Mouse (Mus musculus): ENCODE measurements around the gene Pnkp. TPM values are rescaled to one million over a fixed set of nuclear protein-coding genes. Genes with fewer than 3 reads are reported as not detected.

Gene Pnkp
- polyA plus RNA-seq, 1 experiment = 67.3 TPM

DNA sequence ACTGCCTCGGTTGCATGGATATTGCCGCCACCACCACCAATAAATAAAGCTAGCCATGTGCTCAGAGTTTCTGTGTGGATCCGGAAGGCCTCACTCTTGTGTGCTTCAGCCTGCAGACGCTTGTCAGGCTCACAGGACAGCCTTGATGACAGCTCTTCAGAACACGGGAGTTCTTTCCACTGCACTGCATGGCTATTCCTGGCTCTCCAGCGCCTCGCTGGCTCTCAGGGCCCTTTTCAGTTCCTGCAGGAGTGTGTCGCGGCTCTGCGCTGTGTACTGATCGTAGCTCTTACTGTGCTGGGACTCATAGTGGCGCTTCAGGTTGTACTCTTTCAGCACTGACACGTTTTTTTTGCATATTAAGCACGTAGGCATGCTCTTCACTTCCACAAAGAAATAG is 20.9 kb downstream of the Pnkp start:
- Histone ChIP-seq H3K27me3 (ENCODE audit: control insufficient read depth, insufficient read depth, low read length) (no peaks in the 10 kb centered on the region), H3K4me3 (ENCODE audit: extremely low read depth, insufficient read depth, insufficient read length) (no peak overlapping the region), H3K4me1 (ENCODE audit: control insufficient read depth, insufficient read depth, insufficient read length) (no peaks in the 10 kb centered on the region), H3K36me3 (ENCODE audit: control insufficient read depth, insufficient read depth, low read length) (peaks cover 24% of the 10 kb centered on the region), H3K27ac (ENCODE audit: insufficient read depth, low read length) (no peak overlapping the region)
- TF ChIP-seq POLR2A (IDR thresholded peaks at IDR 0.05; ENCODE audit: low read depth, low read length) (no peak), CTCF (IDR thresholded peaks at IDR 0.05; ENCODE audit: extremely low read depth, insufficient read depth, insufficient read length, insufficient replicate concordance) (no peak)
- WGBS = 91% methylated on average over 14 of the region's 14 CpGs
- no peak for DNase-seq (ENCODE audit: low read depth in 1 of 2, low spot score in 2 of 2)

DNA sequence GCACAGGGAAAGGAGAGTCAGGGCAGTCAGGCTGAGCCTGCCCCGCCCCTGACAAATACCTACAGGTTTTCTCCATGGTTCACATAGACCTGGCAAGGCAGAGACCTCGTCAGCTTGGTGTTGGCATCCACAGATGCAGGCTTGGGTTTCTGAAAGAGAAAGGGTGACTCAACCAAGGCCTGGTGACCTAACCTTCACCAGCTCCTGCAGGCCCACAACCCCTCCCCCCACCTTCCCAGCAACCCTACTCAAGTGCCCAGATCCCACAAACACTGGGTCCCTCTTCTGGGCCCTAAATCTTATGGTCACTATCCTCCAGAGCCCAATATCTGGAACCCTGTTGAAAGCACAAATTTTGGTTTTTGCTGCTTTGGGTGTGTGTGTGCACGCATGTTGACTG is 26.1 kb downstream of the Pnkp start:
- Histone ChIP-seq H3K27ac (ENCODE audit: insufficient read depth, low read length) (no peak overlapping the region), H3K4me3 (ENCODE audit: extremely low read depth, insufficient read depth, insufficient read length) (no peak overlapping the region), H3K27me3 (ENCODE audit: control insufficient read depth, insufficient read depth, low read length) (no peaks in the 10 kb centered on the region), H3K36me3 (ENCODE audit: control insufficient read depth, insufficient read depth, low read length) (peaks cover 31% of the 10 kb centered on the region), H3K4me1 (ENCODE audit: control insufficient read depth, insufficient read depth, insufficient read length) (no peaks in the 10 kb centered on the region)
- WGBS = 92% methylated on average over 3 of the region's 3 CpGs
- TF ChIP-seq POLR2A (IDR thresholded peaks at IDR 0.05; ENCODE audit: low read depth, low read length) = no peak
- TF ChIP-seq CTCF (IDR thresholded peaks at IDR 0.05; ENCODE audit: extremely low read depth, insufficient read depth, insufficient read length, insufficient replicate concordance) = no peak
- DNase-seq (ENCODE audit: low read depth in 1 of 2, low spot score in 2 of 2) = no peak

DNA sequence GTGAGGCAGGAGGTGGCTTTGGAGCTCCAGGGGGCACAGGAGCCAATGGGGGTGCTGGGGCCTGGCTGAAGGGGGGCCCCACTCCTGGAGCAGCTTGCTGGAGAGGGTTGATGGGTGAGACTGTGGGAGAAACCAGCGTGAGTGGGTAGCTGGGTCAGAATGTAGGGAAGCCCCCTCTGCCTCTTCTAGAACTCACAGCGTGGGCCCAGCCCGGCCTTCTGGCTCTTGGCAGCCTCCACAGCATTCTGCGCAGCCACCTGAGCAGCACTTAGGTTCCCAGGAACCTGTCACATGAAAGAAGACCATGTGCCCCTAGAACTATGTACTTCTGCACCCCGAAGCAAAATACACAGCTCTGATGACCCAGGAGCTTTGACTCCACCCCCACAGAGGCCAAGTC is 27.7 kb downstream of the Pnkp start:
- H3K27ac ChIP-seq (ENCODE audit: insufficient read depth, low read length) = no peak overlapping the region
- no peaks in the 10 kb centered on the region for H3K27me3 ChIP-seq (ENCODE audit: control insufficient read depth, insufficient read depth, low read length)
- DNase-seq (ENCODE audit: low read depth in 1 of 2, low spot score in 2 of 2) = no peak
- H3K4me3 ChIP-seq (ENCODE audit: extremely low read depth, insufficient read depth, insufficient read length) = no peak overlapping the region
- no peaks in the 10 kb centered on the region for H3K4me1 ChIP-seq (ENCODE audit: control insufficient read depth, insufficient read depth, insufficient read length)
- WGBS = 97% methylated on average over 5 of the region's 5 CpGs
- TF ChIP-seq POLR2A (IDR thresholded peaks at IDR 0.05; ENCODE audit: low read depth, low read length) (no peak), CTCF (IDR thresholded peaks at IDR 0.05; ENCODE audit: extremely low read depth, insufficient read depth, insufficient read length, insufficient replicate concordance) (no peak)
- peaks cover 28% of the 10 kb centered on the region for H3K36me3 ChIP-seq (ENCODE audit: control insufficient read depth, insufficient read depth, low read length)

DNA sequence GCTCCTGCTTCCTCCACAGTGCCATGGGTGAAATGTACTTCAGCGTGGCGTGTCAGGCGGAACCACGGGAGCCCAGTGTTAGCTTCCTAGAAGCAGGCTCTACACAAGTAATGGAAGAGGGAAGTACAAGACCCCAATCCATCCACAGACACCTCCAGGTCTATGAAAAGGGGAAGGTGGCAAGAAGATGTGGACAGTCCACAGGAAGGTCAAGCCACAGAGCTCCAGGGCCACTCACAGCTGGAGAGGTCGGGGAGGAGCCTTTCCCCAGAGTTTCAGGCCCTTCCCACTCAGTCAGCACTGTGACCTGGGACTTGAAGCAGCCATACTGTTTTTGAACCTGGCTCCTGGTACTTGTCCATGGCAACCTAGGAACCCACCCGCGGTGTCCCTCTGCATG is 30.0 kb downstream of the Pnkp start:
- Histone ChIP-seq H3K4me1 (ENCODE audit: control insufficient read depth, insufficient read depth, insufficient read length) (no peaks in the 10 kb centered on the region), H3K27ac (ENCODE audit: insufficient read depth, low read length) (no peak overlapping the region), H3K4me3 (ENCODE audit: extremely low read depth, insufficient read depth, insufficient read length) (no peak overlapping the region), H3K27me3 (ENCODE audit: control insufficient read depth, insufficient read depth, low read length) (no peaks in the 10 kb centered on the region), H3K36me3 (ENCODE audit: control insufficient read depth, insufficient read depth, low read length) (peaks cover 14% of the 10 kb centered on the region)
- no peak for TF ChIP-seq CTCF (IDR thresholded peaks at IDR 0.05; ENCODE audit: extremely low read depth, insufficient read depth, insufficient read length, insufficient replicate concordance)
- TF ChIP-seq POLR2A (IDR thresholded peaks at IDR 0.05; ENCODE audit: low read depth, low read length) = no peak
- no peak for DNase-seq (ENCODE audit: low read depth in 1 of 2, low spot score in 2 of 2)
- WGBS = 85% methylated on average over 7 of the region's 7 CpGs

DNA sequence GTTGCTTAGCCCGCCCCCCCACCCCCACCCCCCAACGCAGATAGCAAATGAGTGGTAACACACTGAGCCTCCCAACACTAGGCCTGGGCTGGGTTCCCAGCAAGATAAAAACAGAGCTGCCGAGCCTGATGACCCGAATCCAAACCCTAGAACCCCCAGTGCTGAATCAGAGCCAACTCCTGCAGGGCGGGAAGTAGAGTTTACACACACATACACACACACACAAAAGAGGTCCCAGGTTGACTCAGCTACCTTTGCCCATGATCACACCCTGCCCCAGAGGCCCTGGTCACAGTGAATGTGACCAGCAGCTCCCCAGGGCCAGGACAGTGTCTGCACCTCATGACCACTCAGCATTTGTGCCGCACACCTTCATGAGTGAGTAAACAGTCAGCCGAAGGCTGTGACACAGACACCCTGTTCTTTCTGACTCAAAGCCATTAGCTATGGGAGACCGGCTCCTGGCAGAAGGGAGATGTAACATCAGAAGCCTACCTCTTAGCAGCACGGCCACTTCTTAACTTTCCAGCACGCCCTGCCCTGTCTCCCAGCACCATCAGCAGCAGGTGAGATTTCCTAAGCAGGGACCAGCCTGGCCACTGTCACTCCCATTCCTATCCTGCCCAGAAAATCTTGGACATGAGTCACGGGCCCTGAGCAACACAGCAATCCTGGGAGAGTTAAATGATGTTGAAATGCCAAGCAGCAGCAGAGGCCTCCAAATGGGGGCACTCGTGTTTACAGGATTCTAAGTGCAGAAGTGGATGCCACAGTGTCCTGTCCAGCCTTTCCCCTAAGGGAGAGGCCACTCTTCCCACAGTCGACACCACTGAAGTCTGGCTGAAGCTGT is 31.5 kb downstream of the Pnkp start:
- Histone ChIP-seq H3K27ac (ENCODE audit: insufficient read depth, low read length) (no peak overlapping the region), H3K4me1 (ENCODE audit: control insufficient read depth, insufficient read depth, insufficient read length) (no peaks in the 10 kb centered on the region), H3K27me3 (ENCODE audit: control insufficient read depth, insufficient read depth, low read length) (no peaks in the 10 kb centered on the region), H3K4me3 (ENCODE audit: extremely low read depth, insufficient read depth, insufficient read length) (no peak overlapping the region), H3K36me3 (ENCODE audit: control insufficient read depth, insufficient read depth, low read length) (peaks cover 9% of the 10 kb centered on the region)
- 90% methylated on average over 13 of the region's 13 CpGs for WGBS
- TF ChIP-seq POLR2A (IDR thresholded peaks at IDR 0.05; ENCODE audit: low read depth, low read length) (no peak), CTCF (IDR thresholded peaks at IDR 0.05; ENCODE audit: extremely low read depth, insufficient read depth, insufficient read length, insufficient replicate concordance) (no peak)
- DNase-seq (ENCODE audit: low read depth in 1 of 2, low spot score in 2 of 2) = no peak

DNA sequence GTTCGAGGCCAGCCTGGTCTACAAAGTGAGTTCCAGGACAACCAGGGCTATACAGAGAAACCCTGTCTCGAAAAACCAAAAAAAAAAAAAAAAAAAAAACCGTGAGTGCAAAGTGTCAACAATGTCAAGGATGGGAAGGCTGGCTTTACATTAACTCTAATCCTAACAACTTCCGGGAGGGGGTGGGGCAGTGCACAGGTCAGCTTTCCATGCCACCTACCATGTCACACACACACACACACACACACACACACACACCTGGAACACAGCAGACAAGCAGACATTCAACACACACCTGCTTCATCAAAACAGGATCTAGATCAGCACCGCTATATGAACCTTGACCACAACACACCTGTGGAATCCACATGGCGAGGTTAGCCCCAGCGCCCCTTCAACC is 33.2 kb downstream of the Pnkp start:
- no peak for DNase-seq (ENCODE audit: low read depth in 1 of 2, low spot score in 2 of 2)
- TF ChIP-seq CTCF (IDR thresholded peaks at IDR 0.05; ENCODE audit: extremely low read depth, insufficient read depth, insufficient read length, insufficient replicate concordance) (no peak), POLR2A (IDR thresholded peaks at IDR 0.05; ENCODE audit: low read depth, low read length) (no peak)
- Histone ChIP-seq H3K36me3 (ENCODE audit: control insufficient read depth, insufficient read depth, low read length) (no peaks in the 10 kb centered on the region), H3K4me3 (ENCODE audit: extremely low read depth, insufficient read depth, insufficient read length) (no peak overlapping the region), H3K4me1 (ENCODE audit: control insufficient read depth, insufficient read depth, insufficient read length) (peaks cover under 1% of the 10 kb centered on the region; the same call in 1 of the 2 replicates), H3K27me3 (ENCODE audit: control insufficient read depth, insufficient read depth, low read length) (no peaks in the 10 kb centered on the region), H3K27ac (ENCODE audit: insufficient read depth, low read length) (no peak overlapping the region)
- WGBS = 83% methylated on average over 7 of the region's 7 CpGs

DNA sequence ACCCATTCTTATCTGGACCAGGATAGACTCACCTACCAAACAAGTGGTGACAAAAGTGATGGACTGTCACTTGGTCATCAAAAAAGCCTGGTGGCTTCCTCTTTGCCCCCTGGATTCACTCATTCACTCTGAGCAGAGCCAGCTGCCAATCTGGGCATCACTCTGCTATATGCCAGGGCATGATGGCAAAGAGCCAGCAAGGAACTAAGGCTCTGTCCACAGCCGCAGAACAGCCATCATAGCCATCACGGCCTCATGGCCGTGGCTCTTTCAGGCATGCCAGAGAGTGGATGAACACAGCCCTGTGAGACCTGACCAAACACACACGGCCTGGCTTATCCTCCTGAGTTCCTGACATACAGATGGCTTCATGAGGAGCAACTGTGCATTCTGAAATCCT is 33.8 kb downstream of the Pnkp start:
- DNase-seq (ENCODE audit: low read depth in 1 of 2, low spot score in 2 of 2) = no peak
- WGBS = 92% methylated on average over 4 of the region's 4 CpGs
- Histone ChIP-seq H3K36me3 (ENCODE audit: control insufficient read depth, insufficient read depth, low read length) (no peaks in the 10 kb centered on the region), H3K27me3 (ENCODE audit: control insufficient read depth, insufficient read depth, low read length) (no peaks in the 10 kb centered on the region), H3K4me1 (ENCODE audit: control insufficient read depth, insufficient read depth, insufficient read length) (peaks cover 3% of the 10 kb centered on the region; the same call in 1 of the 2 replicates), H3K4me3 (ENCODE audit: extremely low read depth, insufficient read depth, insufficient read length) (no peak overlapping the region), H3K27ac (ENCODE audit: insufficient read depth, low read length) (no peak overlapping the region)
- TF ChIP-seq CTCF (IDR thresholded peaks at IDR 0.05; ENCODE audit: extremely low read depth, insufficient read depth, insufficient read length, insufficient replicate concordance) (no peak), POLR2A (IDR thresholded peaks at IDR 0.05; ENCODE audit: low read depth, low read length) (no peak)

Measured in spleen, adult 2 months (tissue).